Mouse (Mus musculus): Measurements from ENCODE around the gene Nat8f1.
"Not testable (repeated sequence)": the region's sequence is repeated elsewhere in the genome, so short reads cannot be mapped to it uniquely, and the experiment has no call there.

The Nat8f1 gene

GRCm38 (mm10) chr6:85906911-85907351 lies 8.6 kb downstream of the Nat8f1 start:
- peak; percentile 93 for DNase-seq

DNA sequence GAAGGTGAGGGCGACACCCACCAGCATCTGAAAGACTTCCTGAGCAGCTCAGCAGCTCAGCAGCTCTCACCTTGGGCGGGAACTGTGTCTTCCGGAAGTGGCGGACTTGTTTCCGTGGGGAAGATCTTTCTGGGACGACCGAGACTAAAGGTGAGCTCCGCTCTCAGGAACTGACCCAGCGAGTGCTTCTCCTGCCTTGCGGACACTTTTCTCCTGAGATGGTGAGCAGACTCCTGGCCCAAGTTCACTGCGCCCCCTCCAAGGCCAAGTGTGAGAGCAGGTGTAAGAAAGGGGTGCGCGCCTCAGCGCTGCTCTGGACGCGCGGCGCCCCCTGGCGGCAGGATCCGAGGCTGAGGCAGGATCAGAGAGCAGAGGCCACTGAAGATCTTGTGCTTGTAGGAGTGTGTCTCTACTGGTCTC lies 10.8 kb downstream of the Nat8f1 start, which contains the start of gene Nat8f4:
Gene Nat8f4 (minus strand): TSS at position 243 of the 420 bp plus-strand sequence.
- peak; percentile 77 for DNase-seq

DNA sequence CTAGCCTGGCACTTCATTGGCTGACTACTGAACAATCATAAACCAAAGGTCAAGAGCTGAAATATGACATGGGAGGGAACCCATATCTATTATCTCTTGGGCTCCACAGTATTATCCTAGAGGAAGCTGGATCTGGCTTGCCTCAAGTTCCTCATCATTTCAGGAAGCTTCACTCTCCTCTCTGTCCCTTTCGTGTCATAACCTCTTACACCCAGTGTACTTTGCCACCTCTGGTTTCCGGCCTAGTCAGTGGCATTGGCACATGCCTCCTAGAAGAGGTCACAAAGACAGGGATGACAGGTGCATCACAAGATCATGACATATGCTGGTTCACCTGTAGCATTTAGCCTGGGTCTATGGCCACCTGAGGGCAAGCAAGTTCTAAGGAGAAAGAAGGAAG lies 13.2 kb downstream of the Nat8f1 start:
- no peak for DNase-seq

- DNase-seq = not testable (repeated sequence)
Measured at GRCm38 (mm10) chr6:85898596-85899475, 16.7 kb downstream of the Nat8f1 start.

- DNase-seq = not testable (repeated sequence)
Measured at GRCm38 (mm10) chr6:85895061-85895648, 20.3 kb downstream of the Nat8f1 start.

DNA sequence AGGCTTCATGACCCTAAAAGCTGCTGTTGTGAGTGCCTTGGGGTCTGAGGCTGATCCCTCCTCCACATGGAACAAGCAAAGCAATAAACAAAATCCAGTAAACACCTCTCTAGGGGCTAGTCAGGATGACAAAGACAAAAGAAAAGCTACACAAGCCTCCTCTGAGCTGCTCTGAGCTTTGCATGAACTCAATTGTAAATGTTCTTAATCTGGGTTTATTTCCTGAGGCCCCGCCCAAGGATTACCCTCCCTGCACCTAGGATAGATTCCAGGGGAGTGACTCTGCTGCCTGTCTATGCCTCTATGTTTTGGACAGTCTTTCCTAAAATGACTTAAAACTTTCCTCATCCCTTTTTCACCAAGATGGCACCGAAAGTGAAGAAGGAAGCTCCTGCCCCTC lies 26.5 kb downstream of the Nat8f1 start:
- no peak for DNase-seq

DNA sequence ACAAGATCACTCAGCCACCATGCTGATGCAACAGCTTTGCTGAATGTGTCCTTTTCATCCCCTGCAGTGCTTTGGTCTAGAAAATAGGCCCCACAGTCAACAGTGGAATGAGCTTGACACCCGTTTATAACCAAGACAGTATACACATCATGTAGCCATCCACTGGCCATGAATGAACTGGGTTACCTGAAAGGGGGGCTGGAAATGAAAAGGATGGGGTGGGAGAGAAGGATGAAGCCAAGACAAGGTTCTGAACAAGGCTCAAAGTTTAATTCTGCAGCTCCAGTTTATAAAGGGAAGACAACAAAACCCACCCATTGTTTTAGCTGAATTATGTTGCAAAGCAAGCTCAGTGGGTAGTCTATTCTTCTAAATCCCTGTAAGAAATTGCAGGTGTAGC lies 31.2 kb downstream of the Nat8f1 start:
- no peak for DNase-seq

GRCm38 (mm10) chr6:85883246-85883645 lies 32.2 kb downstream of the Nat8f1 start:
- not testable (repeated sequence) for DNase-seq

DNA sequence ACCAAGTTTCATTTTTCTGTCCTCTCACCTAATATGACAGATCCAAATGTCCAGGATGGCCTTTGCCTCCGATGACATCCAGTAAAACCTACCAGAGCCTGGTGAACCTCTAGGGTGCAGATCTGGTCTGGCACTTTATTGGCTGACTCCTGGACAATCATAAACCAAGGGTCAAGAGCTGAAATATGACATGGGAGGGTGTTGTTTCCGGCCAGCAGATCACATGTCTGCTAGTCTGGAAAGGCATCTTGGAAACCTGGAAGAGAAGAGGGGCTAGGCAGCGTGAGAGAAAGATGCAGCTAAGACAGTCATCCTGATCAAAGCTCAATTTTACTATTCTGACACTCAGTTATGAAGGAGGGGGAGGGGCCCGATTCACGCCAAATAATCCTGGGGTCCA lies 46.5 kb downstream of the Nat8f1 start, which contains the start of gene Nat8f2:
Gene Nat8f2 (minus strand): TSS at position 153 of the 400 bp plus-strand sequence.
- not testable (repeated sequence) for DNase-seq

DNA sequence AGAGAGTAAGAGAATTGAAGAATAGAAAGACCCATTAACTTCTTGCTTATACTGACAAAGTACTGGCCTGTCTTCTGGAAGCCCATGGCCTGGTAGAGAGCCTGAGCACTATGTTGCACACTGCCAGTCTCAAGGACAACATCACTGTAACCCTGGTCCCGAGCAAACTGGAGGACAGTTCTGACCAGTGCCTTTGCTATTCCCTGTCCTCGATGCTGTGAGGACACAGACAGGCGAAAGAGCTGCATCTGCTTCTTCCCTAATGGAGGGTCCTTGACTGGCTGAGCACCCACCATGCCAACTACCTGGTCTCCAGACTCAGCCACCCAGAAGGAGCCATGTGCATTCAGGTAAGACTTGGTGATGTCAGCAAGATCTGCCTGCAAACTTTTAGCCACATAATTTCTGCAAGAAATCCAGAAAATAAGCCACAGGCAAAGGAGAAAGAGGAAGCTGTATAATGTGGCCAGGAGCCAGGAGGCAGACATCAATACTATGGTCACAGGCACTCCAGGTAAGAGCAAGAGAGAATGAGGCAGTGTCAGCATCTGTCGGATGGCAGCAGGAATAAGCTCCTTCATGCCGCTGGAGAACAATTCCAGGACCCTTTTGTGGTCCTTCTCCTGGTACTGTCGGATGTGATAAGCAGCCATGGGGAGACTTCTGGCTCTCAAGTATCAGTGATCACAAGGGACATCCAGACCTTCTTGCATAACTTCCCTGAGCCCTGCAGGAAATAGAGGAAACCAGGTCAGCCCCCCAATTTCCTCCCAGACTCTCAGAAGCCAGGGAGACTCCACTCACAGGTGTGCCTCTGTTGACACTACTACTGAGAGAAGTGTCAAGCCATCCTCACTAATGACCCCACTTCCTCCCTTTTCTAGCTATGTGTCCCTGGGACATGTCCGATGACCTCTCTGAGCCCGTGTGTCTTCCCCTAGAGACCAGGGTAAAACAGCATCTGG lies 47.5 kb downstream of the Nat8f1 start:
- no peak for DNase-seq

- not testable (repeated sequence) for DNase-seq
Measured at GRCm38 (mm10) chr6:85866995-85867394, 48.5 kb downstream of the Nat8f1 start.

GRCm38 (mm10) chr6:85866166-85866565 lies 49.3 kb downstream of the Nat8f1 start:
- DNase-seq = not testable (repeated sequence)

- peak; percentile 36 for DNase-seq
Measured at GRCm38 (mm10) chr6:85864900-85865639, 50.4 kb downstream of the Nat8f1 start.

GRCm38 (mm10) chr6:85863840-85864239 lies 51.6 kb downstream of the Nat8f1 start:
- no peak for DNase-seq

DNA sequence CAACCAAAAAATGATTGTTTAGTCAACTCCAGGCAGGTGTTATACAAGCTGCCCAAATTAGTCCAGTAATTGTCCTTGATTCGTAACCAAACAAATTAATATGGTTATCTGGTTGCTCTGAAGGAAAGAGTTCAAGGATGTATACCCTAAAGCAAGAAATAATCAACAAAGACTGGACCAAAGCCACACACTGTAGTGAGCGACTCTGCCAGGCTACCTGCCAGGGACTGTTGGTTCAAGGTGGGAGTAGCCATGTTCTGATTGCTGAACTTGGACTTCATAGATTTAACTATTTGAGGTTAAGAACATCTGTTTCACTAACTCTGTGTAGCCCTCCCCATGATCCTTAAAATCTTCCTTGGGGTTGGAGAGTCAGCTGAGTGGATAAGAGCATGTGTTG lies 52.4 kb downstream of the Nat8f1 start:
- no peak for DNase-seq

- no peak for DNase-seq
Measured at GRCm38 (mm10) chr6:85862565-85862964, 52.9 kb downstream of the Nat8f1 start.

DNA sequence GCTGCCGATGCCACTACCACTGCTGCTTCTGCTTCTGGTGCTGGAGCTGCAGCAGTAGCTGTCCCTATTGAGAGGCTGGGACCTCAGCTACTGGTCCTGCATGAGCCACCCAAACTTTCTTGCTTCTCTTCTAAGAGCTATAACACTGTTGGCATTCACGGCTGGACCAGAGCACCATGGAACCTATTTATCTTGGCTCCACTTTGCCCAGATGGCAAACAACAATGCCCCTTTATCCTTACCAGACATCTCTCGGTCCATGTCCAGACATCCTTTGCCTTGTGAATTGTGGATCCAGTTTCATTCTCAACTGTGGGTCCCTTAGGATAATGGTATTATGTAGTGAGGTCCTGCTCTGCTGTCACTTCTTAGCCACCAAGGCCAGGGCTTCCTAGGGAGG lies 54.2 kb downstream of the Nat8f1 start:
- no peak for DNase-seq

Measured in layer of hippocampus, adult 9-11 months (tissue).